Mouse (Mus musculus) E14TG2a.4 (cell line): ENCODE data around the gene A630023A22Rik.

Experiments
- H3K27me3 ChIP-seq: 2 replicates; pipeline ENCODE4 v1.6.1; 2014; ENCODE audit warnings: low read length, control low read depth; ENCODE audit not compliant: insufficient read depth
- H3K36me3 ChIP-seq: 2 replicates; pipeline ENCODE4 v1.6.1; 2014; ENCODE audit warnings: low read length, control low read depth; ENCODE audit not compliant: insufficient read depth
- H3K4me1 ChIP-seq: replicated peaks from 2 replicates; pipeline ENCODE4 v1.6.1; 2014; ENCODE audit warnings: low read depth, low read length, control low read depth
- H3K4me3 ChIP-seq: replicated peaks from 2 replicates; pipeline ENCODE4 v1.5.1; 2014; ENCODE audit warnings: mild to moderate bottlenecking, low read length
- H3K9me3 ChIP-seq: 2 replicates; pipeline ENCODE4 v1.6.1; 2014; ENCODE audit warnings: low read length, control low read depth
- CTCF ChIP-seq: conservative IDR thresholded peaks from 2 replicates; pipeline ENCODE4 v1.5.1; 2014; ENCODE audit warnings: low read length
- NANOG ChIP-seq: IDR thresholded peaks from 2 replicates; pipeline ENCODE4 v1.6.1; 2014; ENCODE audit warnings: borderline replicate concordance, low read length, mixed read lengths
- POU5F1 ChIP-seq: IDR thresholded peaks from 2 replicates; pipeline ENCODE4 v1.6.1; 2014; ENCODE audit warnings: low read length, borderline replicate concordance

Gene A630023A22Rik

DNA sequence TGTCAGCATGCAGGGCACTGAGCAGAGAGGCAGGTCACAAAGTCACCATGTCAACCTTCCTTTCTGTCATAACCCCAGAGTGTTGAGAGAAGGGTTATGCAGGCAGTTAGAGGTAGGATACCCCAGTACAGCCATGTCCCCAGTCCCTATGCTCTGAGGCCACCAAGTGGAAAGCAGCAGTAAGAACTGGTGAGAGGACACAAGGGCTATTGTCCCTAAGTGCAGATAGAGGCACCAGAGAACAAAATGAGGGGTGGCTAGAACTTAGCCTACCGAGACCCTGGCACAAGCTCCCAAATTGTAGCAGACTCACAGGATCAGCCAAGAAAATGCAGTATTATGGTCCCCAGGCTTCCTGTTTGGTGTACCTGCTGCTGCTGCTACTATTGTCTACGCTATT, 85.6 kb downstream of the A630023A22Rik start:
- no peaks in the 10 kb centered on the region for H3K36me3 ChIP-seq
- H3K4me3 ChIP-seq: no peak overlapping the region
- H3K9me3 ChIP-seq: no peaks in the 10 kb centered on the region; the same call in 1 of the 2 replicates
- TF ChIP-seq CTCF (no peak), POU5F1 (no peak), NANOG (no peak)
- no peaks in the 10 kb centered on the region for H3K27me3 ChIP-seq
- H3K4me1 ChIP-seq: no peaks in the 10 kb centered on the region

DNA sequence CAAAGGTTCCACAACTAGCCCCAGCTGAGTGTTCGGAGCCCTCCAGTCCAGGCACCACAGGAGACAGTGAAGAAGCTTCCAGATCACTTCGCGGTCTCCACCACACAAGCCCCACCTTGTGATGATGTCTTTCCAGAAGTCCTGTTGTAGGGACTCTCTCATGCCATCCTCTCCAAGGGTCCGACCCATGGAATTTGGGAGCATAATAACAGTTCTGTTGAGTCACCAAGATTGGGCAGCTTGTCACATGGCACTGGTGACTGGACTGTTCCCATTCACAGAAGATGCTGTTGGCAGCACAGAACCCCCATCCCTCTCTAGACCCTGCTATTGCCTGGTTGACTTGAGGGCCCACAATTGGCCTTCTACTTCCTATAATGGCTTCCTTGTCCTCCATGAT, 86.2 kb downstream of the A630023A22Rik start, which contains the start of gene Gm5460:
Gene Gm5460, plus strand, starts transcription at position 378 of the 400 bp plus-strand sequence.
- TF ChIP-seq NANOG (no peak), POU5F1 (no peak), CTCF (no peak)
- Histone ChIP-seq H3K4me3 (no peak within 1 kb of the TSS), H3K27me3 (no peaks in the 10 kb centered on the region), H3K9me3 (no peaks in the 10 kb centered on the region; the same call in 1 of the 2 replicates), H3K4me1 (no peaks in the 10 kb centered on the region), H3K36me3 (no peaks in the 10 kb centered on the region)

DNA sequence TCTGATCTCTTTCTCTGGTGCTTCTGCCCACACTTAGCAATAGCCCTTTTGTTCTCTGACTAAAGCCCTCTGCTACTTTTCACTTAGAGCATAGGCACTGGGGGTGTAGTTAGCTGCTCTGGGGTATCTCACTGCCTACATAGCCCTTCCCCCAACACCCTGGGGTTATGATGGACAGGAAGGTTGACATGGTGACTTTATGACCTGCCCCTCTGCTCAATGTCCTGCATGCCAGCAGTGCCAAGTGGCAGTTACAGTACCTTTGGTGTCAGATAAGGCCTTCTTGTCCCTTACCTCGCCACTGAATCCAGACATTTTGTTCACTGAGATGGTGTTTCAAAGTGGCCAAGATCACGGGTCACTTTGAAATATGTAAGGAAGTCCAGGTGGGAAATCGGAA, 87.5 kb downstream of the A630023A22Rik start, which contains the start of gene Gm30083:
Gene Gm30083, minus strand, starts transcription at position 120 of the 400 bp plus-strand sequence.
- Histone ChIP-seq H3K4me1 (no peaks in the 10 kb centered on the region), H3K27me3 (no peaks in the 10 kb centered on the region), H3K9me3 (no peaks in the 10 kb centered on the region; the same call in 1 of the 2 replicates), H3K4me3 (no peak within 1 kb of the TSS), H3K36me3 (no peaks in the 10 kb centered on the region)
- TF ChIP-seq CTCF: no peak
- TF ChIP-seq POU5F1: no peak
- TF ChIP-seq NANOG: no peak

DNA sequence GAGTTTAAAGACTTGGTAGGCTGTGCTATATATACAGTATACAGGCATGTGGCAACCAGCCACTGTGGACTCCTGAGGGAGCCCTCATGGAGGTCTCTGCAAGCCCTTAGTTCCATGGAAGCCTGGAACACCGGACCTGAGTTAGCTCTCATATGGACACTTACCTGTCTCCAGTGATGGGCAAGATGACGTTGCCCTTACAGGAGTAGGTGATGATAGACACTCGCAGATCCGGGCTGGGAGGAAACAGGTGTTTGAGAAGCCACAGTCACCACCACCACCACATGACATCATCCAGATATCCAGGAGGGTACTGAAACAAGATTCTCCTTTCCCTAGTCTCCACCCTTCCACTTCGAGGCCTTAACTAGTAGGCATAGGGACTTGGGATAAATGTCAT, 100.2 kb downstream of the A630023A22Rik start:
- no peaks in the 10 kb centered on the region for H3K9me3 ChIP-seq
- H3K36me3 ChIP-seq: no peaks in the 10 kb centered on the region
- TF ChIP-seq POU5F1: no peak
- TF ChIP-seq CTCF: no peak
- TF ChIP-seq NANOG: no peak
- no peaks in the 10 kb centered on the region for H3K4me1 ChIP-seq
- H3K4me3 ChIP-seq: no peak overlapping the region
- no peaks in the 10 kb centered on the region for H3K27me3 ChIP-seq

DNA sequence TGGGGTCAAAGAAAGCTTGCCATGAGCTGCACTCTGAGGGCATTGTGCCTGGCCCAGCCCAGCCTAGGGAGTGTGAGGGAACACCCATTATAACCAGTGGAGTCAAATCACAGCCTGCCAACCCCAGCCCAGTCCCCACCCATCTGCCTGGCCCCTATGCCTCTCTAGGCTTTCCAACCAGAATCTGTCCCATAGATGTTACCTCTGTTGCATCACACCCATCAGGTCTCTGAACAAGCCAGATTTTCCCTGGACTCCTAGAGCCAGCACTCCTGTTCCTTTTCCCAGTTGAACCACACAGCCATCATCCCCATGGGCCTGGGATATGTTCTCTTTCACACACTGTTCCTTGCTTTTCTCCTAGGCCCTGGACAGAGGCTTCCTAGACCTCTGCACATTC, 101.1 kb downstream of the A630023A22Rik start:
- no peak for TF ChIP-seq CTCF
- TF ChIP-seq POU5F1: no peak
- no peak for TF ChIP-seq NANOG
- Histone ChIP-seq H3K4me1 (no peaks in the 10 kb centered on the region), H3K36me3 (no peaks in the 10 kb centered on the region), H3K27me3 (no peaks in the 10 kb centered on the region), H3K4me3 (no peak overlapping the region), H3K9me3 (no peaks in the 10 kb centered on the region)
